Mouse (Mus musculus): ENCODE data around the gene Dennd1a. TPM values are rescaled to one million over a fixed set of nuclear protein-coding genes. Genes with fewer than 3 reads are reported as not detected.

Gene Dennd1a
- total RNA-seq, 2 experiments from 2014 or later, result 31.9 to 32.1 TPM

DNA sequence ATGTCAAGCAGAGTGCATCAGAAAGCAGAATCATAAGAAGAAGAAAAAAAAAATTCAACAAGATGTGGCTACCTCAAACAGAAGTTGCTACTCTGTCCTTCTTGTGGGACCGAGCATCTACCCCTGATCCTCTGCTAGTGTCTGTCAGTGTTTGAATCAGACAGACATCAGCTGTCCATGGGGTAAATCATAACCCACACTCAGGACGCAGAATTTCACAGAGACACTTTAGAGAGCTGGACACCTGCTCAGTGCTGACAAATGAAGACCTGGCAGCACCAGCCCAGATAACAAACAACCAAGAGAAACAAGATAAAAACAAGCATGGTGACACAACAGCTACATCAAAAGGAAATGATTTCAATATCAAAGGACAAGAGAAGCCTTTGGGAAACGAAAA, 222.9 kb downstream of the Dennd1a start:
- no peak for ATAC-seq (ENCODE audit: poor library complexity, severe bottlenecking)

DNA sequence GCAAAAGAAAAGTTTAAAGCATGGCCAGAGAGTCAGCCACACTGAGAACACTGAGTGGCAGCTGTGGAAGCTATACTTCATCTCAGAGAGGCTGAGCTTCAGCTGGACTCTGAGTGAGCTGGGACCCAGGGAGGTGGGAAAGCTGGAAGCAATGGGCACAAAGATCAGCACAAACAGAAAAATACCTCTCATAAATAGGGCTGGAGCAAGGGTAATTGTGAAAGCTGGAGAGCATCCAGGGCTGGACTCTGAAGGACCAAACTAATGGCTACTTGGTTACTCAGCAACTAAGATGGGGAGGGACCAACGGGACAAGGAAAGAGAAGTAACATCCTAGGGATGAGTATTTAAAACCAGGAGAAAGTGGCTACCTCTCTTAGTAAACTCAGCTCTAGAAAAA, 225.0 kb downstream of the Dennd1a start:
- no peak for ATAC-seq (ENCODE audit: poor library complexity, severe bottlenecking)

- no peak for ATAC-seq (ENCODE audit: poor library complexity, severe bottlenecking)
Measured at GRCm38 (mm10) chr2:38061474-38061873, 225.7 kb downstream of the Dennd1a start.

GRCm38 (mm10) chr2:38052440-38052839, 234.8 kb downstream of the Dennd1a start:
- ATAC-seq (ENCODE audit: poor library complexity, severe bottlenecking), result no peak

GRCm38 (mm10) chr2:38051485-38052085, 235.6 kb downstream of the Dennd1a start:
- ATAC-seq (ENCODE audit: poor library complexity, severe bottlenecking), result no peak

GRCm38 (mm10) chr2:38048996-38049395, 238.2 kb downstream of the Dennd1a start:
- ATAC-seq (ENCODE audit: poor library complexity, severe bottlenecking), result no peak

- ATAC-seq (ENCODE audit: poor library complexity, severe bottlenecking), result no peak
Measured at GRCm38 (mm10) chr2:38045286-38045685, 241.9 kb downstream of the Dennd1a start.

- no peak for ATAC-seq (ENCODE audit: poor library complexity, severe bottlenecking)
Measured at GRCm38 (mm10) chr2:38040845-38041244, 246.3 kb downstream of the Dennd1a start.

DNA sequence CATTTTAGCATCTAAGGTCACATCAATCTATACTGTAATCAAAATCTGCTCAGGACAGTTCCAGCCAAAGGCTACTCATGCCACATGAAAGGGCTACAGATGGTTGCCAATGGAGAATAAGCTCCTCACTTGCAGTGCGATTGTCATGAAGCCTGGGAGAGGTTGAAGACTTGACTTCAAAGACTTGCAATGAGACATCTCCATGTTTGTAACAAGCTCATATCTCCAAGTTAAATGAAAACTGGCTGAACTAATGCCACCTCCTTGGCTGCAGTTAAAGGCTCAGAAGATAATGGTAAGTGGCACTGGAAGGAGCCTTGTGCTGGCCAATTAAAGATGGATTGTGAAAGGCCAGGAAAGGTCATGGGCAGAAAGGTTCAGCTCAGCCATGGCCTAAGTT, 247.6 kb downstream of the Dennd1a start:
- no peak for ATAC-seq (ENCODE audit: poor library complexity, severe bottlenecking)

DNA sequence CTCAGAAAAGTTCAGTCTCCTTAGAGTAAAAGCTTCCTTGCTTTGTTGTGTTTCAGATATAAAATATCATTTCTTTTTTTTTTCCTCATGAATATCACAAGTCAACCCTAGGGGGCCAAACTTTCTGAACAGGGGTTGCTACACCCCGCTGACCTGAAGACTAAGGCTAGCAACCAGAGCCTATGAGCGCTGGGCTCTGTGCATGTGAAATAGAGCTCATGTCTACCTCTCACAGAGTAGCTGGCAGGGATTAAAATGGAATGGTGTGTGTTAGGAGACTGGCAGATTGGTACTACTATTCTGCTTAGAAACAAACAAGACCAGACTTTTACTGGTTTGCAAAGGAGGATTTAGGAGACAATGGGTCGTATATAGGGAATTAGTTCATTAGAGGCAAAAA, 258.9 kb downstream of the Dennd1a start:
- ATAC-seq (ENCODE audit: poor library complexity, severe bottlenecking), result no peak

- no peak for ATAC-seq (ENCODE audit: poor library complexity, severe bottlenecking)
Measured at GRCm38 (mm10) chr2:38025615-38026014, 261.6 kb downstream of the Dennd1a start.

DNA sequence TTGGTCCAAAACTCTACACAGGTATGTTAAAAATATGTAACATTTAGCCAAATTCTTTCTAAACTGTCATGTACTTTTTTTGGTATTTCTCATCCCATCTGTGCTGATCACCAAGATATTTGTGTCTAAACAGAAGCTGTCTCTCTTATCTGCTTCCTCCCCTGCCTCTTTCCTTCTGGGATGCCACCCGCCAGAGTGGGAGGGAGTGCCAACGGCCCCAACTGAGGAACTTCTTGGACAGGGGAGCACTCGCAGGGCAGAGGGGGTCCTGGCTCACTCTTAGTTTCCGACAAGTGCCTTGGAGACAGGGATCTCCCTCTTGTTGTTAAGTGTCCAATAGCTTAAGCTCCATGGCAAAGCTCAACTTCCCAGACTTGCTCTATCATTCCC, 263.5 kb downstream of the Dennd1a start:
- ATAC-seq (ENCODE audit: poor library complexity, severe bottlenecking), result no peak

GRCm38 (mm10) chr2:38023054-38023740, 264.0 kb downstream of the Dennd1a start:
- ATAC-seq (ENCODE audit: poor library complexity, severe bottlenecking), result no peak

DNA sequence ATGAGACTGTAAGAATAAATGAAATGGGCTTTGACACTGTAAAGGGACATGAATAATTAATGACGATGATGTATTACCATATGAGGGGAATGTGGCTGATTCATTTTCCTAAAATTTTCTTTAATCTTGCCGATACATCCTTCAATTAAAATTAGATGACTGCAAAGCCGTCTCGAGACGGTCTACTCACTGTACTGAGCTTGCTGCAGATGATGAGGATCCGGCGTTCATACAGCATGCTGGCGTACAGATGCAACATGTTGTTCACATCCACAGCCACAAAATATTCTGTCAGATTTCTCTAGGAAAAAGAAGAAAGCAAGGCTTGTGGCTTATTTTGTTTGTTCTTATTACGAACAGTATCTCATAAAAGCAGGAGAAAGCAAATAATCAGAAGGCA, 266.0 kb downstream of the Dennd1a start:
- ATAC-seq (ENCODE audit: poor library complexity, severe bottlenecking), result no peak

GRCm38 (mm10) chr2:38014702-38015101, 272.5 kb downstream of the Dennd1a start:
- no peak for ATAC-seq (ENCODE audit: poor library complexity, severe bottlenecking)

GRCm38 (mm10) chr2:38013839-38014365, 273.3 kb downstream of the Dennd1a start:
- ATAC-seq (ENCODE audit: poor library complexity, severe bottlenecking), result no peak

- no peak for ATAC-seq (ENCODE audit: poor library complexity, severe bottlenecking)
Measured at GRCm38 (mm10) chr2:38007238-38007637, 280.0 kb downstream of the Dennd1a start.

GRCm38 (mm10) chr2:38003183-38003680, 284.0 kb downstream of the Dennd1a start:
- ATAC-seq (ENCODE audit: poor library complexity, severe bottlenecking), result no peak

GRCm38 (mm10) chr2:38001004-38001403, 286.2 kb downstream of the Dennd1a start:
- ATAC-seq (ENCODE audit: poor library complexity, severe bottlenecking), result no peak

- ATAC-seq (ENCODE audit: poor library complexity, severe bottlenecking), result no peak
Measured at GRCm38 (mm10) chr2:37997966-37998365, 289.2 kb downstream of the Dennd1a start.

- ATAC-seq (ENCODE audit: poor library complexity, severe bottlenecking), result no peak
Measured at GRCm38 (mm10) chr2:37989091-37989490, 298.1 kb downstream of the Dennd1a start.

- ATAC-seq (ENCODE audit: poor library complexity, severe bottlenecking), result no peak
Measured at GRCm38 (mm10) chr2:37988301-37988700, 298.9 kb downstream of the Dennd1a start.

All from megakaryocyte, adult 5-6 weeks (primary cell).